Mouse (Mus musculus) MEL (cell line): ENCODE data around the gene Hist4h4. TPM values are rescaled to one million over a fixed set of nuclear protein-coding genes. Genes with fewer than 3 reads are reported as not detected.

Source experiments
- DNase-seq: peaks from one replicate; pipeline ENCODE4 v3.0.0; 2011; ENCODE audit warnings: low read depth, low spot score
- H3K27ac ChIP-seq: 2 replicates; pipeline ENCODE4 v1.5.1; 2012; ENCODE audit warnings: low read depth, mild to moderate bottlenecking, control low read depth, low read length, moderate library complexity; ENCODE audit not compliant: control insufficient read depth
- H3K27me3 ChIP-seq, 2 experiments: fragments of 150-350 bp in 1 of 2; sonication (generic) in 1 of 2; 2 replicates each; pipeline ENCODE4 v1.6.1; 2012; ENCODE audit warnings: low read length in 2 of 2, mild to moderate bottlenecking in 2 of 2, improper control_type of control experiment in 1 of 2, moderate library complexity in 1 of 2; ENCODE audit not compliant: insufficient read depth in 2 of 2, control insufficient read depth in 1 of 2
- H3K36me3 ChIP-seq, 2 experiments: 2 replicates each; pipeline ENCODE4 v1.6.1; 2012 to 2014; ENCODE audit warnings: low read length in 2 of 2, improper control_type of control experiment in 1 of 2, inconsistent platforms in 1 of 2, mild to moderate bottlenecking in 1 of 2; ENCODE audit not compliant: insufficient read depth in 2 of 2, control insufficient read depth in 1 of 2
- H3K4me1 ChIP-seq, 2 experiments: fragments of 150-350 bp in 1 of 2; sonication (generic) in 1 of 2; 2 replicates each; pipeline ENCODE4 v1.6.1; 2012; ENCODE audit warnings: low read length in 2 of 2, improper control_type of control experiment in 1 of 2, mild to moderate bottlenecking in 1 of 2; ENCODE audit not compliant: insufficient read depth in 2 of 2, control insufficient read depth in 1 of 2
- H3K4me3 ChIP-seq, 2 experiments: fragments of 150-350 bp in 1 of 2; sonication (generic) in 1 of 2; 2 replicates each; pipeline ENCODE4 v1.5.1; 2012; ENCODE audit warnings: low read depth in 2 of 2, low read length in 2 of 2, mild to moderate bottlenecking in 2 of 2, moderate library complexity in 2 of 2, control low read depth in 1 of 2, improper control_type of control experiment in 1 of 2; ENCODE audit not compliant: control insufficient read depth in 1 of 2, insufficient read depth in 1 of 2
- H3K79me2 ChIP-seq: 2 replicates; pipeline ENCODE4 v1.6.1; 2012; ENCODE audit warnings: mild to moderate bottlenecking, low read length, moderate library complexity; ENCODE audit not compliant: control insufficient read depth, poor library complexity, insufficient read depth
- H3K9ac ChIP-seq: 2 replicates; pipeline ENCODE4 v1.6.1; 2012; ENCODE audit warnings: low read depth, mild to moderate bottlenecking, control low read depth, low read length, moderate library complexity; ENCODE audit not compliant: control insufficient read depth, poor library complexity, severe bottlenecking
- H3K9me3 ChIP-seq: fragments of 150-350 bp; sonication (generic); replicated peaks from 2 replicates; pipeline ENCODE4 v1.6.1; 2012; ENCODE audit warnings: mild to moderate bottlenecking, low read length, improper control_type of control experiment, moderate library complexity; ENCODE audit not compliant: insufficient read depth
- BHLHE40 ChIP-seq: IDR thresholded peaks from 2 replicates; pipeline ENCODE4 v1.6.1; 2012; ENCODE audit warnings: low read depth, mild to moderate bottlenecking, inconsistent platforms, low read length, improper control_type of control experiment, borderline replicate concordance
- CTCF ChIP-seq, 3 experiments: IDR thresholded peaks in 2 of 3; conservative IDR thresholded peaks in 1 of 3; 2 replicates each; pipeline ENCODE4 v1.5.1; 2011 to 2012; ENCODE audit warnings: low read length in 3 of 3, low read depth in 2 of 3, mild to moderate bottlenecking in 2 of 3, improper control_type of control experiment in 1 of 3, inconsistent platforms in 1 of 3, mixed read lengths in 1 of 3, moderate library complexity in 1 of 3; ENCODE audit not compliant: control insufficient read depth in 1 of 3, insufficient read depth in 1 of 3, poor library complexity in 1 of 3, severe bottlenecking in 1 of 3
- E2F4 ChIP-seq: IDR thresholded peaks from 2 replicates; pipeline ENCODE4 v1.6.1; 2011; ENCODE audit warnings: low read depth, low read length, improper control_type of control experiment, borderline replicate concordance
- ETS1 ChIP-seq: IDR thresholded peaks from 2 replicates; pipeline ENCODE4 v1.6.1; 2012; ENCODE audit warnings: low read depth, mild to moderate bottlenecking, inconsistent platforms, low read length, improper control_type of control experiment, moderate library complexity
- GABPA ChIP-seq: IDR thresholded peaks from 2 replicates; pipeline ENCODE4 v1.6.1; 2012; ENCODE audit warnings: low read depth, mild to moderate bottlenecking, inconsistent platforms, low read length, improper control_type of control experiment, moderate library complexity
- JUND ChIP-seq: IDR thresholded peaks from 2 replicates; pipeline ENCODE4 v1.6.1; 2011; ENCODE audit warnings: low read depth, mild to moderate bottlenecking, improper control_type of control experiment, low read length
- KAT2A ChIP-seq: conservative IDR thresholded peaks from 2 replicates; pipeline ENCODE4 v1.6.1; 2012; ENCODE audit warnings: low read depth, low read length, improper control_type of control experiment, inconsistent platforms
- MAX ChIP-seq: IDR thresholded peaks from 2 replicates; pipeline ENCODE4 v1.6.1; 2011; ENCODE audit warnings: low read length, improper control_type of control experiment
- MAZ ChIP-seq: IDR thresholded peaks from 2 replicates; pipeline ENCODE4 v1.6.1; 2012; ENCODE audit warnings: low read depth, mild to moderate bottlenecking, inconsistent platforms, low read length, improper control_type of control experiment
- MXI1 ChIP-seq: IDR thresholded peaks from 2 replicates; pipeline ENCODE4 v1.6.1; 2011; ENCODE audit warnings: mild to moderate bottlenecking, low read depth, low read length, improper control_type of control experiment
- NELFE ChIP-seq: IDR thresholded peaks from 2 replicates; pipeline ENCODE4 v1.6.1; 2011; ENCODE audit warnings: low read depth, low read length, improper control_type of control experiment
- NRF1 ChIP-seq: IDR thresholded peaks from 2 replicates; pipeline ENCODE4 v1.6.1; 2014; ENCODE audit warnings: low read depth, mild to moderate bottlenecking, inconsistent platforms, low read length, improper control_type of control experiment, moderate library complexity; ENCODE audit not compliant: poor library complexity, insufficient read depth, severe bottlenecking
- POLR2A ChIP-seq, 2 experiments: IDR thresholded peaks; 2 replicates each; pipeline ENCODE4 v1.6.1; 2011 to 2012; ENCODE audit warnings: low read length in 2 of 2, mild to moderate bottlenecking in 2 of 2, control low read depth in 1 of 2, improper control_type of control experiment in 1 of 2, low read depth in 1 of 2, moderate library complexity in 1 of 2; ENCODE audit not compliant: control insufficient read depth in 1 of 2, insufficient read depth in 1 of 2, poor library complexity in 1 of 2
- POLR2AphosphoS2 ChIP-seq: IDR thresholded peaks from 2 replicates; pipeline ENCODE4 v1.6.1; 2011; ENCODE audit warnings: low read length, improper control_type of control experiment
- POLR2AphosphoS5 ChIP-seq: IDR thresholded peaks from 2 replicates; pipeline ENCODE4 v1.6.1; 2012; ENCODE audit warnings: low read depth, borderline replicate concordance, mild to moderate bottlenecking, inconsistent platforms, low read length, moderate library complexity, mixed read lengths
- RAD21 ChIP-seq: IDR thresholded peaks from 2 replicates; pipeline ENCODE4 v1.6.1; 2011; ENCODE audit warnings: mild to moderate bottlenecking, low read depth, low read length, improper control_type of control experiment
- RCOR1 ChIP-seq: IDR thresholded peaks from 2 replicates; pipeline ENCODE4 v1.6.1; 2012; ENCODE audit warnings: low read depth, mild to moderate bottlenecking, inconsistent platforms, low read length, improper control_type of control experiment
- SMC3 ChIP-seq: IDR thresholded peaks from 2 replicates; pipeline ENCODE4 v1.6.1; 2011; ENCODE audit warnings: low read depth, low read length, improper control_type of control experiment
- TAL1 ChIP-seq: IDR thresholded peaks from 2 replicates; pipeline ENCODE4 v1.6.1; 2012; ENCODE audit warnings: mild to moderate bottlenecking, inconsistent platforms, low read length, moderate library complexity, mixed read lengths
- TBP ChIP-seq: IDR thresholded peaks from 2 replicates; pipeline ENCODE4 v1.8.0; 2011; ENCODE audit warnings: low read depth, low read length, improper control_type of control experiment
- UBTF ChIP-seq: IDR thresholded peaks from 2 replicates; pipeline ENCODE4 v1.6.1; 2012; ENCODE audit warnings: low read depth, mild to moderate bottlenecking, inconsistent platforms, low read length, improper control_type of control experiment, moderate library complexity, borderline replicate concordance; ENCODE audit not compliant: insufficient read depth
- USF1 ChIP-seq: IDR thresholded peaks from 2 replicates; pipeline ENCODE4 v1.6.1; 2014; ENCODE audit warnings: low read depth, mild to moderate bottlenecking, inconsistent platforms, low read length, improper control_type of control experiment, moderate library complexity
- USF2 ChIP-seq, 2 experiments: IDR thresholded peaks; 2 replicates each; pipeline ENCODE4 v1.6.1; 2011 to 2012; ENCODE audit warnings: improper control_type of control experiment in 2 of 2, low read length in 2 of 2, borderline replicate concordance in 1 of 2, inconsistent platforms in 1 of 2, low read depth in 1 of 2, mild to moderate bottlenecking in 1 of 2; ENCODE audit not compliant: insufficient read depth in 1 of 2
- ZC3H11A ChIP-seq: IDR thresholded peaks from 2 replicates; pipeline ENCODE4 v1.6.1; 2012; ENCODE audit warnings: low read depth, mild to moderate bottlenecking, inconsistent platforms, low read length, improper control_type of control experiment
- polyA plus RNA-seq, 2 experiments: library from polyadenylated mRNA; stranded (reverse) in 1 of 2; unstranded in 1 of 2; fragments of >175 nt in 1 of 2; fragments of >200 nt in 1 of 2; gene quantifications; 2 replicates each; pipeline versions ENCODE4 v1.2.1 to v1.2.4; 2012; ENCODE audit warnings: low replicate concordance in 2 of 2, low read depth in 1 of 2; ENCODE audit not compliant: insufficient read length in 2 of 2, insufficient read depth in 1 of 2, missing spikeins in 1 of 2
- total RNA-seq: library from RNA; depleted of rRNA; stranded (reverse); fragments of 300-350 nt; gene quantifications from 2 replicates; pipeline ENCODE4 v1.2.3, GENCODE M21; 2012

Hist4h4 gene
- total and polyA plus RNA-seq, 3 experiments, result 1.1 to 306 TPM; not detected in 1

DNA sequence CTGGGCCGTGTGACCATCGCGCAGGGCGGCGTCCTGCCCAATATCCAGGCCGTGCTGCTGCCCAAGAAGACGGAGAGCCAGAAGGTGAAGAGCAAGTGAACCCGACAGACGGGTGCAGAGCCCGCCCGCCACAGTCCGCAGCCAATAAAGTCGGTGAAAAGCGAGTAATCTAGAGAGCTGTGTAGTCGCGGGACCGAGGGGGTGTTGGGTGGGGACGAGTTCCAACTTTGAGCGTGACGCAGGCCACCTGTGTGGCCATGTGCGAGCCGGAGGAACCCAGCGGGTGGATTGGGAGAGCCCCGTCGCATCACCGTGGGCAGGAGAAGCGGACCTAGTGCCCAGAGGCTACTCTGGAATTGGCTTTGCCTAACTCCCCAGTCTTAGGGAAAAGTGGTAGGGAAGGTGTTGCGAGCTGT lies 4.4 kb upstream of the Hist4h4 start:
- peak; percentile 73 for DNase-seq
- H3K4me3 ChIP-seq, result peak overlapping the region; percentile 61 to 74
- peaks cover 0 to 16% of the 10 kb centered on the region in 2 experiments; a peak in 3 of 4 replicates for H3K4me1 ChIP-seq
- H3K36me3 ChIP-seq, result peaks cover 3 to 17% of the 10 kb centered on the region in 2 experiments
- H3K27ac ChIP-seq, result peak overlapping the region; percentile 77
- no peaks in the 10 kb centered on the region for H3K9me3 ChIP-seq
- peaks cover 24% of the 10 kb centered on the region for H3K79me2 ChIP-seq
- H3K27me3 ChIP-seq, result no peaks in the 10 kb centered on the region
- TF ChIP-seq NELFE (no peak), MAZ (no peak), POLR2A (IDR thresholded peaks at IDR 0.05; ENCODE audit: control insufficient read depth in 1 of 2, insufficient read depth in 1 of 2, low read depth in 1 of 2, low read length in 2 of 2, poor library complexity in 1 of 2) (peak; percentile 14 to 20; a peak in 1 of 4 replicates), TAL1 (no peak), MAX (no peak), CTCF (IDR thresholded peaks at IDR 0.05 in 2 of 3, conservative IDR thresholded peaks at IDR 0.05 in 1 of 3; ENCODE audit: control insufficient read depth in 1 of 3, insufficient read depth in 1 of 3, low read depth in 2 of 3, low read length in 3 of 3, poor library complexity in 1 of 3, severe bottlenecking in 1 of 3) (no peak), ETS1 (no peak)
- TF ChIP-seq, all 39 proteins: peak for 1
- peak overlapping the region; percentile 94 for H3K9ac ChIP-seq

DNA sequence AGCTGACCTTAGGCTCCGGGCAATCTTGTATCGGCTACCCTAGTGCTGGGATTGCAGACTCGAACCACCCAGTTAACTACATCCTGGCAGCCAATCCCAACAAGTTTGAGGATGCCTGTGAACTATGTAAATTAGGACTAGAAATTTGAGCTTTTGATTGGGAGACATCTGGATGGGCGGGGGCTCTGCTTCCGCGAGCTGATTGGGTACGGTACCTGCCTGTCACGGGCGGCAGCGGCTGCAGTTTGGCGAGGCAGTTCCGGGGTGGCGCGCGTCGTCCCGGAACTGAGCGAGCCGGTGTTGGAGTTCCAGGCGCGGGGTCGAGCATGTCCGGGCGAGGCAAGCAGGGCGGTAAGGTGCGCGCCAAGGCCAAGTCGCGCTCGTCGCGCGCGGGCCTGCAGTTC lies 3.8 kb upstream of the Hist4h4 start, which contains the start of gene H2afj:
Gene H2afj, plus strand, starts transcription at position 231 of the 404 bp plus-strand sequence.
- peak within 1 kb of the TSS; percentile 94 for H3K9ac ChIP-seq
- H3K9me3 ChIP-seq, result no peaks in the 10 kb centered on the region
- peak; percentile 98 for DNase-seq
- H3K4me1 ChIP-seq, result peaks cover 0 to 16% of the 10 kb centered on the region in 2 experiments; a peak in 3 of 4 replicates
- H3K79me2 ChIP-seq, result peaks cover 24% of the 10 kb centered on the region
- peak; percentile 71 for TF ChIP-seq TBP
- TF ChIP-seq POLR2A (IDR thresholded peaks at IDR 0.05; ENCODE audit: control insufficient read depth in 1 of 2, insufficient read depth in 1 of 2, low read depth in 1 of 2, low read length in 2 of 2, poor library complexity in 1 of 2), result peak in 1 of 2 experiments; percentile 63; a peak in 1 of 4 replicates
- no peak for TF ChIP-seq GABPA
- TF ChIP-seq MXI1, result no peak
- H3K27me3 ChIP-seq, result no peaks in the 10 kb centered on the region
- H3K27ac ChIP-seq, result peak within 1 kb of the TSS; percentile 77
- H3K4me3 ChIP-seq, result peak within 1 kb of the TSS; percentile 61 to 74
- H3K36me3 ChIP-seq, result peaks cover 0 to 20% of the 10 kb centered on the region in 2 experiments; a peak in 3 of 4 replicates

DNA sequence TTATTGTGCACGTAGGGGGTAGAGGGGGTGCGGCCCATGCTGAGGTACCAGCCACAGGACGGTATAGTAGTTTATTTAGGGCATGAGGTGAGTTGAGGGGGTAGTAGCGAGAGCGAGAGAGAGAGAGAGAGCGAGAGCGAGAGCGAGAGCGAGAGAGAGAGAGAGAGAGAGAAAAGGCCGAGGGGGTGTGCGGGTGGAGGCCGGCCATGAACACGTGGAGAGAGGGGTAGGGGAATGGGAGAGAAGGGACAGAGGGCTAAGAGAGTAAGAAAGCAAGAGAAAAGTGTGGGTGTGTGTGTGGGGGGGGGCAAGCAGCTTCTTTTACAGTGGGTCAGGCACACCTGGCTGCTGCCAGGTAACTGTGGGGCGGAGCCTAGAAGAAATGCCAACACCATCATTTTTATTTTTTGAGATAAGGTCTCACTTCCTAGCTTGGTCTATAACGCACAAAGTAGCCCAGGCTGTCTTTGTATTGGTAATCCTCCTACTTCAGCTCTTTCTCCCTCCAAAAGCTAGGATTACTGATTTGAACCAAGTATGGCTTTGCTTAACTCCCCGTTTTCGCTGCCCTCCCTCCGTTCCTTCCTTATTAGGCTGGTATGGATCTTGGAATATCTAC lies 3.3 kb upstream of the Hist4h4 start:
- no peak for TF ChIP-seq RAD21
- TF ChIP-seq POLR2AphosphoS5, result no peak
- TF ChIP-seq KAT2A, result no peak
- no peak for TF ChIP-seq JUND
- TF ChIP-seq TAL1, result no peak
- TF ChIP-seq NELFE, result no peak
- TF ChIP-seq SMC3, result no peak
- TF ChIP-seq USF2 (IDR thresholded peaks at IDR 0.05; ENCODE audit: borderline replicate concordance in 1 of 2, insufficient read depth in 1 of 2, low read depth in 1 of 2, low read length in 2 of 2), result no peak
- TF ChIP-seq ZC3H11A, result no peak
- no peak for TF ChIP-seq E2F4
- TF ChIP-seq BHLHE40, result no peak
- TF ChIP-seq USF1, result no peak
- TF ChIP-seq RCOR1, result no peak
- TF ChIP-seq POLR2AphosphoS2, result no peak
- no peak for TF ChIP-seq GABPA
- TF ChIP-seq NRF1, result no peak
- TF ChIP-seq ETS1, result no peak
- no peak for TF ChIP-seq MAX
- TF ChIP-seq UBTF, result no peak
- Histone ChIP-seq H3K27ac (peak overlapping the region; percentile 10), H3K9me3 (no peaks in the 10 kb centered on the region), H3K4me3 (peak overlapping the region; percentile 24 to 36), H3K36me3 (peaks cover 0 to 23% of the 10 kb centered on the region in 2 experiments; a peak in 3 of 4 replicates), H3K27me3 (no peaks in the 10 kb centered on the region), H3K79me2 (peaks cover 24% of the 10 kb centered on the region), H3K4me1 (peaks cover 0 to 16% of the 10 kb centered on the region in 2 experiments; a peak in 3 of 4 replicates), H3K9ac (peak overlapping the region; percentile 20)
- no peak for DNase-seq
